Mouse (Mus musculus): ENCODE data around the gene Fbxo5. TPM values are rescaled to one million over a fixed set of nuclear protein-coding genes. Genes with fewer than 3 reads are reported as not detected.

Fbxo5 gene
- polyA plus RNA-seq, 1 experiment from 2014 or later, result 44.8 TPM

DNA sequence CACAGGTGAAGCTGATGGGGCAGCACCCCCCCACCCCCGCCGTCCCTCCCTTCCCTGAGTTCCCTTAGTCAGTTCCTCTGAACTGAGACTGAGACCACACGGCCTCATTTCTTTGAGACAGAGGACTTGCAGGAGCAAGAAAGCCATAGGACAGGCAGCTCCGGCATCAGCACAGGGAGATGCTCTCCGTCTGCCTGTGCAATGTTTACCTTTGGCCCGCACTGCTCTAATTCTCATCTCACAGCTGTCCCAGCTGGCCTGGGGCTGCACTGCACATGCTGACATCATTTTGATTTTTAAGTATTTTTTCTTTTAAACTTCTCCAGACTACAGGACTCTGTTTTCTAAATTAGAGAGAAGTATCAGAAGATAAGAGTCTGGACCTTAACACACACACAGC, 2.5 kb downstream of the Fbxo5 start:
- H3K36me3 ChIP-seq (ENCODE audit: control insufficient read depth, insufficient read depth, low read length), result peaks cover 43% of the 10 kb centered on the region
- H3K4me2 ChIP-seq (ENCODE audit: low read depth, low read length), result peak overlapping the region; percentile 92
- peak overlapping the region; percentile 80 for H3K4me3 ChIP-seq (ENCODE audit: low read depth, low read length)
- peaks cover 5% of the 10 kb centered on the region; the same call in 1 of the 2 replicates for H3K4me1 ChIP-seq (ENCODE audit: control insufficient read depth, insufficient read depth, low read length)
- peak overlapping the region; percentile 63; the same call in 1 of the 2 replicates for H3K9ac ChIP-seq (ENCODE audit: low read depth, low read length)
- no peaks in the 10 kb centered on the region for H3K27me3 ChIP-seq (replicated peaks; ENCODE audit: control insufficient read depth, insufficient read depth, low read length)
- ATAC-seq (ENCODE audit: low read depth), result no peak
- WGBS, result 24% methylated on average over 6 of the region's 6 CpGs
- no peak overlapping the region for H3K27ac ChIP-seq (replicated peaks; ENCODE audit: low read depth, low read length)
- H3K9me3 ChIP-seq (ENCODE audit: control insufficient read depth, low read length), result no peaks in the 10 kb centered on the region
- DNase-seq (ENCODE audit: low spot score), result peak; percentile 20

DNA sequence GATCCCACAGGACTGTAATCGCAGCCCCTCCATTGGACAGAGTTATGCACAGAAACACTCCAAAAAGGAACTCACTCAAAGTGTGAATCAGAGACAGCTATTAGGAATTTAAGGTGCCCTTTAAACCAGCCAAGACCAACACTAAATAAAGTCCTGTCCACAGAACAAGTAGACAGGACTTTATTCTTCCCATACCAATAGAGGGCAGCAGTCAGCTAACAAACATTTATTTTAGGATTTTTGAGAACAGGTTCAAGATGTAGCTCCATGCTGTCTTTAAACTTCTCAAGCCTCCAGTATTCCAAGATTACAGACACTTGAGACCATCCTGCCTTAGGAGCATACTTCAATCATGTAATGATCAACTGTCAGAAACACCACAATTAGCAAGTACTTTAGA, 4.9 kb downstream of the Fbxo5 start:
- Histone ChIP-seq H3K4me2 (ENCODE audit: low read depth, low read length) (no peak overlapping the region), H3K27me3 (replicated peaks; ENCODE audit: control insufficient read depth, insufficient read depth, low read length) (no peaks in the 10 kb centered on the region), H3K9me3 (ENCODE audit: control insufficient read depth, low read length) (no peaks in the 10 kb centered on the region), H3K27ac (replicated peaks; ENCODE audit: low read depth, low read length) (no peak overlapping the region), H3K36me3 (ENCODE audit: control insufficient read depth, insufficient read depth, low read length) (peaks cover 47% of the 10 kb centered on the region), H3K4me1 (ENCODE audit: control insufficient read depth, insufficient read depth, low read length) (peaks cover 5% of the 10 kb centered on the region; the same call in 1 of the 2 replicates), H3K4me3 (ENCODE audit: low read depth, low read length) (no peak overlapping the region), H3K9ac (ENCODE audit: low read depth, low read length) (no peak overlapping the region)
- DNase-seq (ENCODE audit: low spot score) (no peak), ATAC-seq (ENCODE audit: low read depth) (no peak)
- 97% methylated on average over 1 of the region's 1 CpGs for WGBS

DNA sequence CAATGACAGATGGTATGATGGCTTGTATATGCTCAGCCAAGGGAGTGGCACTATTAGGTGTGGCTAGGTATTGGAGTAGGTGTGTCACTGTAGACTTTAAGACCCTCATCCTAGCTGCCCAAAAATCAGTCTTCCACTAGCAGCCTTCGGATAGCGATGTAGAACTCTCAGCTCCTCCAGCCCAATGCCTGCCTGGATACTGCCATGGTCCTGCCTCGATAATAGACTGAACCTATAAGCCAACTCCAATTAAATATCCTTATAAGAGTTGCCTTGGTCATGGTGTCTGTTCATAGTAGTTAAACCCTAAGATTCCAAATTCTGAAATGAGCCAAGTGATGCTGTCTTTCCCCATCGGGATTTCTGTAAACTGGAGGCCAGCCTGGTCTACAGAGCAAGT, 7.3 kb downstream of the Fbxo5 start:
- DNase-seq (ENCODE audit: low spot score) (no peak), ATAC-seq (ENCODE audit: low read depth) (no peak)
- H3K36me3 ChIP-seq (ENCODE audit: control insufficient read depth, insufficient read depth, low read length), result peaks cover 47% of the 10 kb centered on the region
- no peak overlapping the region for H3K4me2 ChIP-seq (ENCODE audit: low read depth, low read length)
- no peaks in the 10 kb centered on the region for H3K9me3 ChIP-seq (ENCODE audit: control insufficient read depth, low read length)
- no peak overlapping the region for H3K4me3 ChIP-seq (ENCODE audit: low read depth, low read length)
- H3K27ac ChIP-seq (replicated peaks; ENCODE audit: low read depth, low read length), result no peak overlapping the region
- no peak overlapping the region for H3K9ac ChIP-seq (ENCODE audit: low read depth, low read length)
- 88% methylated on average over 4 of the region's 4 CpGs for WGBS
- H3K4me1 ChIP-seq (ENCODE audit: control insufficient read depth, insufficient read depth, low read length), result peaks cover 5% of the 10 kb centered on the region; the same call in 1 of the 2 replicates
- H3K27me3 ChIP-seq (replicated peaks; ENCODE audit: control insufficient read depth, insufficient read depth, low read length), result no peaks in the 10 kb centered on the region

DNA sequence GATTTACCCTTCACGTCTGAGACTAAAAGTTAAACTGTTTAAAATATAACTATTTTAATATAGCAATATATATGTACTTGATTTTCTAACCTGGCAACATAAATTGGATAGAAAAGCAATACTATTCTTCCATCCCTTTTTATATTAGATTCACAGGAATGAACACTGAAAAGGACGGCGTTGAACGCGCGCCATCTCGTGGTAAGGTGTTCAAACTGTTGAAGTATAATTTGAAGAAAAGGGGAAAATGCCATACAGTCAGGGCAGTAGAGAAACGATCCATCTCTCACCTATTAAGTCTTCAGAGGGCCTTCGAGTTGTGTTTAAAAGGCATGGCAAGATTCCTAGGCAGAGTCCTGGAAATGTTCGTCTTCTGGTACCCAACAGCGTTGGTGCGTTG, 14.7 kb downstream of the Fbxo5 start:
- DNase-seq (ENCODE audit: low spot score) (peak; percentile 53), ATAC-seq (ENCODE audit: low read depth) (no peak)
- Histone ChIP-seq H3K4me2 (ENCODE audit: low read depth, low read length) (no peak overlapping the region), H3K9me3 (ENCODE audit: control insufficient read depth, low read length) (no peaks in the 10 kb centered on the region), H3K4me1 (ENCODE audit: control insufficient read depth, insufficient read depth, low read length) (no peaks in the 10 kb centered on the region), H3K27ac (replicated peaks; ENCODE audit: low read depth, low read length) (no peak overlapping the region), H3K4me3 (ENCODE audit: low read depth, low read length) (no peak overlapping the region), H3K27me3 (replicated peaks; ENCODE audit: control insufficient read depth, insufficient read depth, low read length) (no peaks in the 10 kb centered on the region), H3K36me3 (ENCODE audit: control insufficient read depth, insufficient read depth, low read length) (no peaks in the 10 kb centered on the region), H3K9ac (ENCODE audit: low read depth, low read length) (no peak overlapping the region)
- 20% methylated on average over 12 of the region's 12 CpGs for WGBS

- H3K4me2 ChIP-seq (ENCODE audit: low read depth, low read length), result no peak overlapping the region
- 22% methylated on average over 4 of the region's 4 CpGs for WGBS
- no peaks in the 10 kb centered on the region for H3K4me1 ChIP-seq (ENCODE audit: control insufficient read depth, insufficient read depth, low read length)
- no peak overlapping the region for H3K9ac ChIP-seq (ENCODE audit: low read depth, low read length)
- no peaks in the 10 kb centered on the region for H3K27me3 ChIP-seq (replicated peaks; ENCODE audit: control insufficient read depth, insufficient read depth, low read length)
- no peak overlapping the region for H3K4me3 ChIP-seq (ENCODE audit: low read depth, low read length)
- H3K9me3 ChIP-seq (ENCODE audit: control insufficient read depth, low read length), result no peaks in the 10 kb centered on the region
- H3K27ac ChIP-seq (replicated peaks; ENCODE audit: low read depth, low read length), result no peak overlapping the region
- ATAC-seq (ENCODE audit: low read depth) (no peak), DNase-seq (ENCODE audit: low spot score) (no peak)
- no peaks in the 10 kb centered on the region for H3K36me3 ChIP-seq (ENCODE audit: control insufficient read depth, insufficient read depth, low read length)
These were observed 18.5 kb downstream of the Fbxo5 start for GRCm38 (mm10) chr10:5786923-5787322.

Other genes starting within 250 kb of the Fbxo5 start
- gene Myct1, start 211.8 kb downstream of the Fbxo5 start, polyA plus RNA-seq (2014; fragmentation: Nextera tagmentation; extraction: Ambion mirVana), result 4.8 and 5.5 TPM in 2 replicates
- 2.7 and 3.2 TPM in 2 replicates for gene Vip, start 166.4 kb downstream of the Fbxo5 start, polyA plus RNA-seq (2014; fragmentation: Nextera tagmentation; extraction: Ambion mirVana)
- 14.7 and 18.4 TPM in 2 replicates for gene Mtrf1l, start 18.3 kb upstream of the Fbxo5 start, polyA plus RNA-seq (2014; fragmentation: Nextera tagmentation; extraction: Ambion mirVana)
- 1.8 and 2.1 TPM in 2 replicates for gene Rgs17, start 116.8 kb upstream of the Fbxo5 start, polyA plus RNA-seq (2014; fragmentation: Nextera tagmentation; extraction: Ambion mirVana)

All from embryonic facial prominence, embryonic 14.5 days (tissue).